Mouse (Mus musculus): ENCODE results near the gene Zfp947. TPM values are rescaled to one million over a fixed set of nuclear protein-coding genes. Genes with fewer than 3 reads are reported as not detected.
"Not testable (repeated sequence)": the region's sequence is repeated elsewhere in the genome, so short reads cannot be mapped to it uniquely, and the experiment has no call there.

Zfp947 gene
- under 1 TPM; 0.51 to 0.93 TPM for total RNA-seq (2021)
- long read RNA-seq, experiment 1: 0 reads
- long read RNA-seq, experiment 2, partial matches to known transcripts: 0 of 1 reads
- long read RNA-seq, experiment 2, other reads (novel, unspliced or antisense): 1 of 1 reads

GRCm38 (mm10) chr17:22165722-22166294 is at the start of gene Zfp947:
Gene Zfp947 (minus strand): TSS chr17:22166190.
- Histone ChIP-seq H3K4me3 (peak within 1 kb of the TSS; percentile 63), H3K27ac (peak within 1 kb of the TSS; percentile 46; the same call in 1 of the 2 replicates)
- DNase-seq (ENCODE audit: low spot score in 2 of 2): peak; percentile 0 to 9

- H3K4me3 ChIP-seq: peak overlapping the region; percentile 63
- not testable (repeated sequence) for H3K27ac ChIP-seq; DNase-seq (ENCODE audit: low spot score in 2 of 2)
Measured at GRCm38 (mm10) chr17:22165304-22165703, 686 bp downstream of the Zfp947 start.

- peak; percentile 21; the same call in 1 of the 2 replicates for TF ChIP-seq CTCF (conservative IDR thresholded peaks at IDR 0.05)
- H3K4me3 ChIP-seq; H3K27ac ChIP-seq; DNase-seq (ENCODE audit: low spot score in 2 of 2): not testable (repeated sequence)
Measured at GRCm38 (mm10) chr17:22153951-22154350, 12.0 kb downstream of the Zfp947 start.

- no peak for TF ChIP-seq CTCF (conservative IDR thresholded peaks at IDR 0.05)
- Histone ChIP-seq H3K4me3 (no peak overlapping the region), H3K27ac (no peak overlapping the region)
- DNase-seq (ENCODE audit: low spot score in 2 of 2): no peak
Measured at GRCm38 (mm10) chr17:22118770-22119169, 47.2 kb downstream of the Zfp947 start.

Other genes with a start within 250 kb of the Zfp947 start
- 10 to 100 TPM; 15.5 to 16.3 TPM for gene Zfp942, start 203.7 kb downstream of the Zfp947 start, total RNA-seq (2021)
- 10 to 100 TPM; 20.6 to 21.5 TPM for gene Zfp943, start 203.6 kb downstream of the Zfp947 start, total RNA-seq (2021)
- 1 to 10 TPM; 5.3 TPM for gene Zfp994, start 59.4 kb upstream of the Zfp947 start, total RNA-seq (2021)
- 10 to 100 TPM; 11.4 to 12.0 TPM for gene CT030661.1, start 148.6 kb upstream of the Zfp947 start, total RNA-seq (2021)
- 10 to 100 TPM in 1 of 2 experiments, 1 to 10 TPM in 1; 9.8 to 10.3 TPM for gene Zfp944, start 195.2 kb upstream of the Zfp947 start, total RNA-seq (2021)
- 10 to 100 TPM; 11.5 to 12.1 TPM for gene Zfp758, start 195.3 kb upstream of the Zfp947 start, total RNA-seq (2021)